Mouse (Mus musculus): ENCODE data around the gene Pxmp2.

Gene Pxmp2

DNA sequence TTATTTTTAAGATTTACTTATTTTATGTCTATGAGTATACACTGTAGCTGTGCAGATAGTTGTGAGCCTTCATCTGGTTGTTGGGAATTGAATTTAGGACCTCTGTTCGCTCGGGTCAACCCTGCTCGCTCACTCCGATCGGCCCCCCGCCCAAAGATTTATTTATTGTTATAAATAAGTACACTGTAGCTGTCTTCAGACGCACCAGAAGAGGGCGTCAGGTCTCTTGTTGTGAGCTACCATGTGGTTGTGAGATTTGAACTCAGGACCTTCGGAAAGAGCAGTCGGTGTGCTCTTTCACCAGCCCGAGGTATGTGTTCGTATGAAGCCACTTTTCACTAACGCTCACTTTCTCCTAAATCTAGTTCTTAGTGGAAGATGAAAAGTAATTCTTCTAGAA, 54.3 kb downstream of the Pxmp2 start:
- no peak for ATAC-seq (ENCODE audit: insufficient number of reproducible peaks, low FRiP score, low TSS enrichment)

DNA sequence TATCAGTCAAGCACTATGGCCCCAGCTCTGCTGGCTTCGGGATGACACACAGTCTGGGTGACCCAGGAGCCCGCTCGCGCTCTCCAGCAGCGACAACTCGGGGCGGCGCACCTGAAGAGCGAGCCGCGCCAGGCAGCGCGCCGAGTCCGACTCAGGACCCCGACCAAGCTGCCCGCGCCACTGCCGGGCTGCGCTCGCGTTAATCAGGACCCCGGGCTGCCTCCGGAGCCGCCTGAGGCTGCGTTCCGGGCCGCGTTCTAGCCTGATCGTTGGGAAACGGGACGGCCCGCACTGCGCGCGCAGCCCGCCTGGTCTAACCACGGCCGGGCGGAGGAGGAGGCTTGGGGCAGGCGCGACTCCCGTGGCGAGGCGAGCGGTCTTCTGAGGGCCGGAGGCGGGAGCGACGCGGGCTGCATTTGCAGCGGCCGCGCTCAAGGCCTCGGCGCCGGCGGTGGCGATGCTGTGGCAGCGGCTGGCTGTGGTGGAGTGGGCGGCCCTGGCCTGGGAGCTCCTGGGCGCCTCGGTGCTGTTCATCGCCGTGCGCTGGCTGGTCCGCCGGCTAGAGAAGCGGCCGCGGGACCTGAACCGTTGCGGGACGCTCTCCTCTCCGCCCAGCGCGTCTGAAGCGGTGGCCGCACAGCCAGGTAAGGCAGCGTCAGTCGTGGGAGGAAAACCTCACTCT, 55.1 kb downstream of the Pxmp2 start, which contains the start of gene Ankle2:
Gene Ankle2, plus strand, starts transcription at position 225 of the 682 bp plus-strand sequence.
- ATAC-seq (ENCODE audit: insufficient number of reproducible peaks, low FRiP score, low TSS enrichment), result peak; percentile 88

DNA sequence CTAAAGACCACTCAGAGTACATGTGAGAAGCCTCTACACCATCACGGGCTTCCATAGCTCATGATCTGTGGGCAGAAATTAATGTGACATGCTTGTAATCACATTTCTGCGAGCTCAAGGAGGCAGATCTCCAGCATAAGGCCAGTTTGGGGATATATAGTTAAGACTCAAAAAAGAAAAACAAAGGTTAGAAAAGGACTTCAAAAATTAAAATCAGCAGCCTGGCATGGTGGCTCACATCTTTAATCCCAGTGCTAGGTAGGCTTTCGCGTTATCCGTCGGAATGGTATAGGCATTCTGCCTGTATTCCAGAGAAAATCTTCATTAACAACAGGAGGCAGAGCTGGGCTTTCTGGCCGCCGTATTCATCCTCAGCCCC, 55.6 kb downstream of the Pxmp2 start:
- peak; percentile 23; the same call in 1 of the 2 replicates for ATAC-seq (ENCODE audit: insufficient number of reproducible peaks, low FRiP score, low TSS enrichment)

DNA sequence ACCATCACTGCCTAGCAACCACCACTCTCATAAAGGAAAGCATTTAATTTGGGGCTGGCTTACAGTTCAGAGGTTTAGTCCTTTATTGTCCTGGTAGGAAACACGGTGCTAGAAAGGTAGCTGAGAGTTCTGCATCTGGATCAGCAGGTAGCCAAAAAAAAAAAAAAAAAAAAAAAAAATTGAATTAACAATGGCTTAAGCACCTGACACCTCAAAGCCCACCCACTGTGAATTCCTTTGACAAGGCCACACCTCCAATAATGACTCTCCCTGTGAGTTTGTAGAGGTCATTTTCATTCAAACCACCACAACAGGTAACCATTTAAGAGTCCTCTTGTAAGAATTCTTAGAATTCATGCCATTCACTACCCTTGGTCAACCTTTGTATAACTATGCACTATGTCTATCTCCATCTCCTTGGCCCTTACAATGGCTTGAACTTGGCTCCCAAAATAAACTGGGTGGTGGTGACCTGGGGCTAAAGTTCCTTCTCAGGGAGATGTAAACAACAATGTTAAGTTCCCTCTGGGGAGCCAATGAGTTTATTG, 58.6 kb downstream of the Pxmp2 start:
- ATAC-seq (ENCODE audit: insufficient number of reproducible peaks, low FRiP score, low TSS enrichment), result no peak

DNA sequence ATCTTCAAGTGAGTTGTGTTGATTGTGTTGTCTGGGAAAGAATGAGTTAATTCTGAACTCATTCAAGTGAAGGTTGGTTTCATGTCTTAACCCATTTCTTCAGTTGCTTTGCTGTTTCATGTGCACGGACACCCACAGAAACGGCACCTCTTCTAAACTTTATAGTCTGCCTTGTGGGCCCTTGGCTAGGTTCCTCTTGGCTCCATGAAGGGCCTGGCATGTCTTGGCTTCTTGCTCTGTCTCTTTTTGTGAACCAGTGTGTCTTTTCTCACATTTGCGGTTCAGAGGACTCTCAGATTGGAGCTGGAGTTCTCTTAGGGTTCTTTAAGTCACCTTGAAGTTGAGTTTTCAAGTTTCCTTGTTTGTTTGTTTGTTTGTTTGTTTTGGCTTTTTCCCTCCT, 60.9 kb downstream of the Pxmp2 start:
- ATAC-seq (ENCODE audit: insufficient number of reproducible peaks, low FRiP score, low TSS enrichment), result no peak
